Mouse (Mus musculus) liver, adult 2 months (tissue): ENCODE results near the gene Polr3b. TPM values are rescaled to one million over a fixed set of nuclear protein-coding genes. Genes with fewer than 3 reads are reported as not detected.

Source experiments
- DNase-seq: peaks from one replicate; pipeline ENCODE4 v3.0.0-alpha.2; 2011; ENCODE audit warnings: low read depth, low spot score; ENCODE audit errors: extremely low read depth
- H3K27ac ChIP-seq: fragments of 200-500 bp; replicated peaks from 2 replicates; pipeline ENCODE4 v1.5.1; 2012; ENCODE audit warnings: low read depth, mild to moderate bottlenecking, control low read depth, inconsistent platforms, low read length; ENCODE audit not compliant: insufficient read depth
- H3K27me3 ChIP-seq: fragments of 200-500 bp; 2 replicates; pipeline ENCODE4 v1.6.1; 2012; ENCODE audit warnings: mild to moderate bottlenecking, moderate library complexity, low read length, inconsistent platforms; ENCODE audit not compliant: control insufficient read depth, insufficient read depth
- H3K36me3 ChIP-seq: fragments of 200-500 bp; 2 replicates; pipeline ENCODE4 v1.6.1; 2012; ENCODE audit warnings: low read length, inconsistent platforms; ENCODE audit not compliant: control insufficient read depth, insufficient read depth
- H3K4me1 ChIP-seq: fragments of 200-500 bp; 2 replicates; pipeline ENCODE4 v1.6.1; 2011; ENCODE audit warnings: low read length; ENCODE audit not compliant: control insufficient read depth, insufficient read depth
- H3K4me3 ChIP-seq: fragments of 200-500 bp; 2 replicates; pipeline ENCODE4 v1.5.1; 2011; ENCODE audit warnings: low read depth, mild to moderate bottlenecking, control low read depth, low read length, moderate library complexity; ENCODE audit not compliant: insufficient read depth
- H3K79me2 ChIP-seq: fragments of 200-500 bp; 2 replicates; pipeline ENCODE4 v1.6.1; 2012; ENCODE audit warnings: inconsistent platforms, mild to moderate bottlenecking, low read length, moderate library complexity; ENCODE audit not compliant: control insufficient read depth, insufficient read depth
- H3K9ac ChIP-seq: fragments of 200-500 bp; 2 replicates; pipeline ENCODE4 v1.6.1; 2012; ENCODE audit warnings: low read depth, mild to moderate bottlenecking, control low read depth, inconsistent platforms, low read length
- CTCF ChIP-seq: fragments of 200-500 bp; IDR thresholded peaks from 2 replicates; pipeline ENCODE4 v1.5.1; 2011; ENCODE audit warnings: low read depth, low read length, control low read depth
- POLR2A ChIP-seq: fragments of 200-500 bp; IDR thresholded peaks from 2 replicates; pipeline ENCODE4 v1.6.1; 2011; ENCODE audit warnings: low read length, control low read depth; ENCODE audit not compliant: insufficient read depth; ENCODE audit errors: extremely low read depth
- WGBS: fragments of 180-500 bp; shearing (Covaris S2); methylation state at CpG from one replicate; pipeline ENCODE4 v1.1.7; 2018; 5-methylcytosine and 5-hydroxymethylcytosine counted together
- polyA plus RNA-seq: library from polyadenylated mRNA; depleted of rRNA; stranded (reverse); fragments of >200 nt; gene quantifications from 2 replicates; pipeline ENCODE4 v1.2.3, GENCODE M21; 2012
- total RNA-seq: library from RNA; depleted of rRNA; stranded (reverse); fragments of >200 nt; gene quantifications from 2 replicates; pipeline ENCODE4 v1.2.3, GENCODE M21; 2014

Polr3b gene
- total and polyA plus RNA-seq, 2 experiments: 2.7 to 10.7 TPM

GRCm38 (mm10) chr10:84639525-84640287 is 17.6 kb downstream of the Polr3b start:
- no peaks in the 10 kb centered on the region for H3K79me2 ChIP-seq
- 56% methylated on average over 4 of the region's 4 CpGs for WGBS
- H3K9ac ChIP-seq: no peak overlapping the region
- no peak overlapping the region for H3K27ac ChIP-seq
- no peaks in the 10 kb centered on the region for H3K4me1 ChIP-seq
- DNase-seq: no peak
- no peak for TF ChIP-seq POLR2A
- no peak for TF ChIP-seq CTCF
- H3K36me3 ChIP-seq: peaks cover 44% of the 10 kb centered on the region
- H3K27me3 ChIP-seq: no peaks in the 10 kb centered on the region
- H3K4me3 ChIP-seq: no peak overlapping the region

- H3K9ac ChIP-seq: no peak overlapping the region
- H3K4me3 ChIP-seq: no peak overlapping the region
- no peaks in the 10 kb centered on the region for H3K79me2 ChIP-seq
- no peaks in the 10 kb centered on the region for H3K27me3 ChIP-seq
- DNase-seq: no peak
- H3K36me3 ChIP-seq: peaks cover 39% of the 10 kb centered on the region
- H3K4me1 ChIP-seq: no peaks in the 10 kb centered on the region
- TF ChIP-seq CTCF (no peak), POLR2A (no peak)
- WGBS: 97% methylated on average over 7 of the region's 7 CpGs
- no peak overlapping the region for H3K27ac ChIP-seq
These were observed 18.8 kb downstream of the Polr3b start for GRCm38 (mm10) chr10:84640861-84641260.

GRCm38 (mm10) chr10:84641576-84641975 is 19.5 kb downstream of the Polr3b start:
- peaks cover 34% of the 10 kb centered on the region for H3K36me3 ChIP-seq
- WGBS: 83% methylated on average over 2 of the region's 2 CpGs
- H3K9ac ChIP-seq: no peak overlapping the region
- TF ChIP-seq POLR2A (no peak), CTCF (peak; percentile 17; the same call in 1 of the 2 replicates)
- no peaks in the 10 kb centered on the region for H3K27me3 ChIP-seq
- H3K4me1 ChIP-seq: no peaks in the 10 kb centered on the region
- no peak overlapping the region for H3K4me3 ChIP-seq
- no peak for DNase-seq
- H3K27ac ChIP-seq: no peak overlapping the region
- H3K79me2 ChIP-seq: no peaks in the 10 kb centered on the region

- H3K4me3 ChIP-seq: no peak overlapping the region
- no peak for DNase-seq
- no peaks in the 10 kb centered on the region for H3K4me1 ChIP-seq
- no peaks in the 10 kb centered on the region for H3K27me3 ChIP-seq
- H3K27ac ChIP-seq: no peak overlapping the region
- no peaks in the 10 kb centered on the region for H3K79me2 ChIP-seq
- H3K36me3 ChIP-seq: peaks cover 15% of the 10 kb centered on the region
- TF ChIP-seq POLR2A: no peak
- no peak for TF ChIP-seq CTCF
- 90% methylated on average over 8 of the region's 8 CpGs for WGBS
- H3K9ac ChIP-seq: no peak overlapping the region
These were observed 23.8 kb downstream of the Polr3b start for GRCm38 (mm10) chr10:84645940-84646339.

GRCm38 (mm10) chr10:84646506-84647102 is 24.5 kb downstream of the Polr3b start:
- no peak for DNase-seq
- Histone ChIP-seq H3K4me3 (no peak overlapping the region), H3K36me3 (peaks cover 15% of the 10 kb centered on the region), H3K27me3 (no peaks in the 10 kb centered on the region), H3K27ac (no peak overlapping the region), H3K79me2 (no peaks in the 10 kb centered on the region), H3K9ac (no peak overlapping the region), H3K4me1 (no peaks in the 10 kb centered on the region)
- WGBS: 90% methylated on average over 12 of the region's 12 CpGs
- TF ChIP-seq POLR2A (no peak), CTCF (no peak)

GRCm38 (mm10) chr10:84647264-84647663 is 25.2 kb downstream of the Polr3b start:
- H3K27ac ChIP-seq: no peak overlapping the region
- no peak overlapping the region for H3K9ac ChIP-seq
- no peak overlapping the region for H3K4me3 ChIP-seq
- WGBS: 86% methylated on average over 5 of the region's 5 CpGs
- no peaks in the 10 kb centered on the region for H3K27me3 ChIP-seq
- H3K36me3 ChIP-seq: peaks cover 15% of the 10 kb centered on the region
- DNase-seq: no peak
- H3K79me2 ChIP-seq: no peaks in the 10 kb centered on the region
- no peaks in the 10 kb centered on the region for H3K4me1 ChIP-seq
- no peak for TF ChIP-seq POLR2A
- TF ChIP-seq CTCF: no peak
